Mouse (Mus musculus): Measurements from ENCODE around the gene Taar9.
"Not testable (repeated sequence)": the region's sequence is repeated elsewhere in the genome, so short reads cannot be mapped to it uniquely, and the experiment has no call there.

Gene Taar9

GRCm38 (mm10) chr10:24076200-24076599 is 33.1 kb downstream of the Taar9 start, which contains the start of gene Taar8a:
Gene Taar8a (plus strand): TSS chr10:24076500.
- DNase-seq (ENCODE audit: low spot score in 2 of 2): not testable (repeated sequence)

GRCm38 (mm10) chr10:24074751-24075150 is 34.6 kb downstream of the Taar9 start:
- DNase-seq (ENCODE audit: low spot score in 2 of 2): not testable (repeated sequence)

GRCm38 (mm10) chr10:24058986-24059385 is 50.3 kb downstream of the Taar9 start:
- no peak for DNase-seq (ENCODE audit: low spot score in 2 of 2)

Measured in left cerebral cortex, adult 9 months (tissue).